Mouse (Mus musculus) 3134 (cell line): ENCODE measurements around the gene Il5.
"Not testable (repeated sequence)": the region's sequence is repeated elsewhere in the genome, so short reads cannot be mapped to it uniquely, and the experiment has no call there.

Experiments used
- DNase-seq: peaks from one replicate; pipeline ENCODE4 v3.0.0-alpha.2; 2011; ENCODE audit warnings: low spot score; ENCODE audit not compliant: insufficient read length; ENCODE audit errors: extremely low read depth

The Il5 gene

DNA sequence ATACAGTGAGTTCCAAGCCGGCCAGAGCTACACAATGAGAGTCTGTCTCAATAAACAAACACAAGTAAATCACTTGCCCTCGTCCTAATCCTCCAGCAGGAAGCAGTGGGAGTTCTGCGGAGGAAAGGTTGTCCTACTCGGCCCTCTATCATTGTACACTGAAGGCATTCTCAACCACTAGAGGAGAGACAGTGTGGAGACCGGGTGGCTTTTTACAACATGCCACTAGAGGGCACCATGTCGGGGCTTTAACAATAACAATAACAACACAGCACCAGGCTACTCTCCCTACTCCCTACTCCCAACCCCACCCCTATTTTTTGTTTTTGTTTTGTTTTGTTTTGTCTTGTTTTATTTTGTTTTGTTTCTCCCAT, 17.0 kb downstream of the Il5 start:
- no peak for DNase-seq

DNA sequence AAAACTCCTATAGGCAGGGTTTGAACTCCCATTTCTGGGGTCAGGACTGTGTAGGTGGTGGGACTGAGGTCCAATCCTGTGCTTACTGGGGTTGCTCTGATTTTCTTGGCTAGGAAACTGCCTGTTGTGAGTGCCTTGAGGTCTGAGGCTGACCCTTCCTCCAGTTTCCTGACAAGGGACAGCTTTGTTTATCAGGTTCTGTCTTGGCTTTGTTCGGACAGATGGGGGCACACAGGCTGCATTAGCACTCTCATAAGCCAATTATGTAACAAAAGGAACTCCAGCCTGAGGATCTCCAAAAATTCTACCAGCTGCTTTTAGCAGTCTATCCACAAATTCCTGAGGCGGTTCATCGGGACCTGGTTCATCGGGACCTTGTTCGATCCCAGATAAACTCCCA, 21.8 kb downstream of the Il5 start:
- no peak for DNase-seq

- no peak for DNase-seq
Observed at GRCm38 (mm10) chr11:53745260-53745659, 24.7 kb downstream of the Il5 start.

DNA sequence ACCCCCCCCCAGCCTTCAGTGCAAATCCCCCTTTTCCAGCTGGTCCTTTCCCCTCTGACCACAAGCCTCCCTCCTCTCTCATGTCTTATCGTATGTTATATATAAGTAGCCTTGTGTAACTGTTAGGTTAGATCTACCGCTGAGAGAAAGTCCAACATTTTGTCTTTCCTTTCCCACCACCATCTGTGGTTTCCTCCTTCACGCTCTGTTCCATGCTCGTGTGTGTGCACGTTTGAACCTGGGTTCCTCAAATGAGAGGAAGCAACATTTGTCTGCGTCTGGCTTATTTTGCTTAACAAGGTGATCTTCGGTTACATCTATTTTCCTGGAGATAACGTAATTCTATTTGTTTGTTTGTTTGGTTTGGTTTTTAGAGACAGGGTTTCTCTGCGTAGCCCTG, 27.4 kb downstream of the Il5 start:
- no peak for DNase-seq

DNA sequence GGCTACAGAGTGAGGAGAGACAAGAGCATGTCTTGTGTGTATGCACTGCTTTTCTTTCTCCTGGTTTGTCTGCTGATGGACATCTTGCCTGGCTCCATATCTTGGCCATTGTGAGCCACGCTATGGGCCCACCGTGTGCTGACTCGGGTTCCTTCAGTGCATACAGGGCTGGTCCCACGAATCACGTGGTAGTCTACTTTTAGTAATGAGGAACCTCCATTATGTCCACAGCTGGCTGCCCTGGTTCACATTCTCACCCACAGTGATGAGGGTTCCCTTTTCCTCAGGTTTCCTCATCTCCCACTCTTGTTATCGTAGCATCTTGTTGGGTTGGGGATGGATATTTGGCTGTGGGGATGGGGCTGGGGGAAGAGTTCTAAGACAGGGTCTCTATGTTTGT, 28.0 kb downstream of the Il5 start:
- no peak for DNase-seq

- DNase-seq = no peak
Observed at GRCm38 (mm10) chr11:53749306-53749705, 28.7 kb downstream of the Il5 start.

- DNase-seq = no peak
Observed at GRCm38 (mm10) chr11:53749716-53750352, 29.2 kb downstream of the Il5 start.

DNA sequence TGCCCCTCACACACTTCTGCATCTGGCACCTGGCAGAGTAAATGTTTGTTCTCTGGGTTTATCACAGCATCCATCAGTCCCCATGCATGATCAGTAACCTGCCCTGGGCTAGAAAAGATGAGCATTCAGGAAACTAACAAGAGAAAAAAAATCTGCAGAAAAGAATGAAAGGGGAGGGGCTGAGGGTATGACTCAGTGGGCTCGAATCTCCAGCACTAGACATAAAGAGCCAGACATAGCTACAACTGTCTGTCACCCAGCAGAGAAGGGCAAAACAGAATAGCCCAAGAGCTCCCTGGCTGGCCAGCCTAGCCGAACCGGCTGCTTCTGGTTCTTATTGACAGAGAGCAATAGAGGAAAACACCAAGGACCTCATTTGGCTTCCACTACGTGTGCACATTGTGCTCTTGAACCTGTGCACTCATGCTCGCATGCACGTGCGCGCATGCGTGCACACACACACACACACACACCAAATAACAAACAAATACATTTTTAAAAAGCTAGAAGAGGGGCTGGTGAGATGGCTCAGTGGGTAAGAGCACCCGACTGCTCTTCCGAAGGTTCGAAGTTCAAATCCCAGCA, 34.5 kb downstream of the Il5 start:
- DNase-seq = no peak

DNA sequence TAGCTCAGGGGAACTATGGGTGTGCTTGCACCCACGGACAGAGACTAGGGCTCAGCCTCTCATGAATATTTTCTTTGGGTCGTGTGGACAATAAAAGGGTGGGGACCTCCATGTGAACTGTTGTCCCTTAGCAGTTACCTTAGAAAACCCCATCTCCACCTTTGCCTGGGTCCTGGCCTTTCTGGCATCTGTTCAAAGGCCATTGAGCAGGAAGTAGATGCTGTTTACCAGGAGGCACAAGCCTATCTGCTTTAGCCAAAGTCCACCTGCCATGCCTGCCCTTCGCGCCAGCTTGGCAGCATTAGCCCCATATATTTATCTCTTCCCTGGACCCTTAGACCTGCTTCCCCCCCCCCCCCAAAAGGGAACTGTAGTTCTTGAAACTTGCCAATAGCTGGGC, 37.0 kb downstream of the Il5 start:
- no peak for DNase-seq

DNA sequence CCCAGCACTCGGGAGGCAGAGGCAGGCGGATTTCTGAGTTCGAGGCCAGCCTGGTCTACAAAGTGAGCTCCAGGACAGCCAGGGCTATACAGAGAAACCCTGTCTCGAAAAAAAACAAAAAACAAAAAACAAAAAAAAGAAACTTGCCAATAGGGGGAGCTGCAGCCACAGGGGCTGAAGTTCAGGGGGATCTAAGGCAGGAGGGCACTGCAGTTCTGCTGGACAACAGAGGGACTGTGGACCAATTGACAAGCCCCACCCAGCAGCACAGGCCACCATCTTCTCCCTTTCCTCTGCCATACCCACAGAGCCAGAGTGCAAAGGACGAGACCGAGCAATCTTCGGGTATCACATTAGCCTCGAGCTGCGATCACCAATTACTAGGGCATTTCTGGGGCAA, 37.4 kb downstream of the Il5 start:
- not testable (repeated sequence) for DNase-seq

- no peak for DNase-seq
Observed at GRCm38 (mm10) chr11:53758791-53759351, 38.3 kb downstream of the Il5 start.

GRCm38 (mm10) chr11:53759545-53760406, 39.2 kb downstream of the Il5 start:
- DNase-seq = no peak

DNA sequence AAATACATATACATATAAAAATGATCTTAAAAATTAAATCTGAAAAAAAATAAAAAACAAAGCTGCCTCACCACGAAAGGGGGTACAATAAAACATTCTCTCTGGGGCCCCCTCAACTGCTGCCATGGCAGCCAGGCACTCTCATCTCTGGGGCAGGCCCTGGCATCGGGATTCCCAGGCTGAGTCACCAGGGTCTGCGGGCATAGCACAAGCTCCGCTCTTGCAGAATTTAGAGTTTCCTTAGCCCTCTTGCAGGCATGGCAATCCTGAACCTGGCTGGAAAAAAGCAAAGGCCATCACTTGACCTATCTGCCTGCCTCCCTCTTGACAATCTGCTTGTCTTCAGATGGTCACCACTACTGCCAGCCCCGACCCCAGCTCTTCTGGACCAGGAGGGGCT, 40.7 kb downstream of the Il5 start:
- DNase-seq = peak; percentile 74

DNA sequence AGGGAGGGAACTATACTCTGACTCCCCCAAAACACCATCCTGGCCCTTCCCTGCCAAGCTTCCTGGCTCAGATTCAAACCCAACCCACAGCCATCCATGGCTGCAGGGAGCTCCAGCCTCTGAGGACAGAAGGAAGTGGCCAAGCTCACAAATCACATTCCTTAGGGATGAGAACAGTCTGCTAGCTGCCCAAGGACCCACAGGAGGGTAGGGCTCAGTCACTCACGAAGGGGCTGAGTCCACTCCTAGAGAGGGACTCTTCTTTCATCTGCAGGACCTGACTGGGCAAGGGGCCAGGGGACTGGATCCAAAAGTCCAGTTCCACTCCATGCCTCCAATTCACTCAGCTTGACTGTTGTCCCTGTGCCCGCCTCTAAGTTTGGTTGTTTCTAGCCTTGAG, 41.2 kb downstream of the Il5 start:
- peak; percentile 85 for DNase-seq

DNA sequence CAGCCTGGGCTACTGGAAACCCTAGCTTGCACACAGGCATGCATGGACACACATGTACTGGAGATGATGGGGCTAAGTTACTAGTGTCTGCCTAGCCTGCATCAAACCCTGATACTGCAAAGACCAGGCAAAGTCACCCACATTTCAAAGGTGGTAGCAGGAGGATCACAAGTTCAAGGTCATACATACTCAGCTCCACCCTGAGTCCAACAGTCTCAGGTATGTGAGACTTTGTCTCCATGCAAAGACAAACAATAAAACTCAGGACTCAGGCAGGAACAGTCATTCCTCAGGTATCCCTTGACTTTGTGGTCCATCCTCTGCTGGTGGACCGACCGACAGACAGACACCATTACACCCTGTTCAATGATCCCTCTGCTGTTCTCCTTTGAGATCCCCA, 41.8 kb downstream of the Il5 start:
- DNase-seq = no peak

DNA sequence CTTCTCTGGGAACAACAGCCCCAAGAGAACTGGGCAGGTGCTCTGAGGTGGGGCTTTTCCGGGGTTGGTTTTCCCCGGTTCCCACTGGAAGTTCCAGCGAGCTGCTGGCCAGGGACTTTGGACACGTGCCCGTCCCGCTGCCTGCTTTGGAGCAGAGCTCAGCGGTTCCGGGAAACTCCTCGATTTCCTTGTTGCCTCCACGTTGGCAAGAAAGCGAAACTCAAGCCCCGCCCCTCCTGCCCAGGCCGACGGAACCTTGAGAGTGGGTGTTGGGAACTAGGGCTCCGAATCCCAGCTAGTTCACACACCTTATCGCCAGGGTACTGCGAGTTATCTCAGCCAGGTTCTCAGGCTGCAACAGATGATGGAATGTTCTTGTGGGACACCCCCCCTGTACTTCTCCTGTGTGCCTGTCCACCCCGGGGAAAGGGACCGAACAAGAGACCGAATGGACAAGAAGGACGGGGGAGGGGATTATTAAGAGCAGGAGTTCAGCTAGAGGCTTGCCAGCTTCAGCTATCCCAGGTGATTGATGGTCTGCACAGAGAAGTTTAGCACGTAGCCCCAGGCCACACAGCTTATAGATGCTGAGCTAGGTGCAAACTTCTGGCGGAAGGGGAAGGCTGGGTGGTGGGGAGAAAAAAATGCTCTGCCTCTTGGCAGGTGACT, 42.4 kb downstream of the Il5 start:
- DNase-seq = peak; percentile 88

- DNase-seq = peak; percentile 94
Observed at GRCm38 (mm10) chr11:53763496-53764140, 43.0 kb downstream of the Il5 start.

DNA sequence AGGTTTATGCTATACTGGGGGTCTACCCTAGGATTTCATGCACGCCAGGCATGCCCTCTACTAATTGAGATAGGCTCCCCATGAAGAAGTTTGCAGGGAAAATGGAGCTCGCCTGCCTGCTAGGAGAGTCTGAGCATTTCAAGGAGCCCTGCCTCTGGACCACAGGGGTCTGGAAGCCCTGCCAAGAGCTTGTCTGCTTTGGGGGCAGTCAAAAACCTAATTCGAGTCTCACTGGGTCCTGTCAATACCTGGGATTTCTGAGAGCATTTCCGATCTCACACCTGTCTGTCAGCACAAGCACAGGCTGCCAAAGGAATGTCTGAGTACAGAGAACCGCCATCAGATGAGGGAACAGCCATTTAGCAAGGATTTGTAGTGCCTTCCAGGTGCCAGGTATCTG, 44.0 kb downstream of the Il5 start:
- no peak for DNase-seq

DNA sequence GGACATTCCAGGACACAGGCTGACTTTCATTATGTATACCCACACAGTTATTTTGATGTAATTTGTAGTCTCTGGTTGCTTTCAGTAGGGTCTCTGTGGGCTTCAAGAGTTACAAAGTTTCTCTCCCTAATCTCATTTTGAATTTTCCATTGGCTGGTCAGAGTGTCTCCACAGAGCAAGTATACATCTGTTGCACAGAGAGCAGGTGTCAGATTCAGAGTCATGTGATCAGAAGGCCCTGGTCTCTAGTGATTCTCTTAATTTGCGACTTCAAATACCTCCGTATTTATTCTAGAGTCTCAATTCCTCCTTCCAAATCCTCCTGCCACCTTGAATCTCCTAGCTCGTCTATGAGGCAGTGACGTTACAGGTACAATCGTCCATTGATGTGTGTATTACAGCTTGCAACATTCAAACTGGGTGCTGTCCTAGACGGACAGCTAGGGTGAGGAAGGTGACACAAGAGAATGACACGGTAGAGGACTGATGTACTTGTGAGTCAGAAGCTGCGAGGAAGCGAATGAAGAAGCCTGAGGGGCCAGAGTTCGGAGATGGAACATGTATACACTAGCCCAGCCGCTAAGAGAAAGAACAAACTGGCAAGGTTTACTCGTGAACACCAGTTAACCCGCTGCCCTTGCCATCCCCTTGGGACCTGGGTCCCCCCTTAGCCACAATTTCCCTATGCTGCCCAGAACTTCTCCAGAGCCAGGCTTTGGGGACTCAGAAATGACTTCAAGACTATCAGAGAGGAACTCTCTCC, 48.0 kb downstream of the Il5 start:
- no peak for DNase-seq

DNA sequence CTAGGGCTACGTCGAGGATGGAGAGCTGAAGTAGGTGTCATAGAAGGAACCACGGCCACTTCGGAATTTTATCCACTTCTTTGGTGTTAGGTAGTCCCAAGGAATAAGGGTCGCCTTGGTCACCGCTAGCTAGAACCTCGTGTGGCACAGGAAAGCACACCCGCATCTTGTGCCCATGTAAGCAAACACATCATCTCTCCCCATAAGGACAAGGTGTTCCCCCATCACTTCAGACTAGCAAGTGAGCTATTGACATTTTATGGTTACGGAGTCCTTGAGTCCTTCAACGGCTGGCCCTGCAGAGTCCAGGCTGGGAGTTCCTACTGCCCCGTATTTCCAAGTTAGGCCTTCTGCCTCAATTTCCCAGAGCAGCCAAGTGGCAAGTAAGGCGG, 48.6 kb downstream of the Il5 start:
- no peak for DNase-seq
